Mouse (Mus musculus): ENCODE data around the gene Lamc3. TPM values are rescaled to one million over a fixed set of nuclear protein-coding genes. Genes with fewer than 3 reads are reported as not detected.
A peak's percentile ranks its signal among the peaks of the same experiment; 100 is the strongest.

Gene Lamc3
- polyA plus RNA-seq, 1 experiment = 20.7 TPM

GRCm38 (mm10) chr2:31954779-31955181 lies 67.7 kb downstream of the Lamc3 start:
- no peak for TF ChIP-seq POLR2A (IDR thresholded peaks at IDR 0.05; ENCODE audit: low read depth, low read length)
- TF ChIP-seq CTCF (conservative IDR thresholded peaks at IDR 0.05; ENCODE audit: insufficient read depth, insufficient read length, low read depth, low read length) = no peak
- H3K4me3 ChIP-seq (ENCODE audit: insufficient read depth, low read depth, low read length) = no peak overlapping the region
- peak overlapping the region; percentile 97 for H3K27ac ChIP-seq (ENCODE audit: insufficient read depth, low read depth, low read length)
- no peaks in the 10 kb centered on the region for H3K27me3 ChIP-seq (replicated peaks; ENCODE audit: control insufficient read depth, insufficient read depth, low read length)
- H3K36me3 ChIP-seq (ENCODE audit: control insufficient read depth, insufficient read depth, low read length) = no peaks in the 10 kb centered on the region
- H3K4me1 ChIP-seq (ENCODE audit: control insufficient read depth, insufficient read depth, low read length) = peaks cover 7% of the 10 kb centered on the region
- WGBS = 58% methylated on average over 9 of the region's 9 CpGs
- peak; percentile 82 for DNase-seq

GRCm38 (mm10) chr2:31955686-31956085 lies 68.6 kb downstream of the Lamc3 start:
- no peak overlapping the region for H3K4me3 ChIP-seq (ENCODE audit: insufficient read depth, low read depth, low read length)
- no peaks in the 10 kb centered on the region for H3K36me3 ChIP-seq (ENCODE audit: control insufficient read depth, insufficient read depth, low read length)
- peaks cover 14% of the 10 kb centered on the region for H3K4me1 ChIP-seq (ENCODE audit: control insufficient read depth, insufficient read depth, low read length)
- WGBS = 85% methylated on average over 5 of the region's 5 CpGs
- H3K27ac ChIP-seq (ENCODE audit: insufficient read depth, low read depth, low read length) = peak overlapping the region; percentile 75
- no peaks in the 10 kb centered on the region for H3K27me3 ChIP-seq (replicated peaks; ENCODE audit: control insufficient read depth, insufficient read depth, low read length)
- DNase-seq = no peak
- TF ChIP-seq POLR2A (IDR thresholded peaks at IDR 0.05; ENCODE audit: low read depth, low read length) (no peak), CTCF (conservative IDR thresholded peaks at IDR 0.05; ENCODE audit: insufficient read depth, insufficient read length, low read depth, low read length) (no peak)

- no peak for TF ChIP-seq CTCF (conservative IDR thresholded peaks at IDR 0.05; ENCODE audit: insufficient read depth, insufficient read length, low read depth, low read length)
- no peak for TF ChIP-seq POLR2A (IDR thresholded peaks at IDR 0.05; ENCODE audit: low read depth, low read length)
- no peaks in the 10 kb centered on the region for H3K36me3 ChIP-seq (ENCODE audit: control insufficient read depth, insufficient read depth, low read length)
- no peak overlapping the region for H3K4me3 ChIP-seq (ENCODE audit: insufficient read depth, low read depth, low read length)
- 79% methylated on average over 10 of the region's 10 CpGs for WGBS
- H3K27ac ChIP-seq (ENCODE audit: insufficient read depth, low read depth, low read length) = no peak overlapping the region
- peaks cover 28% of the 10 kb centered on the region for H3K4me1 ChIP-seq (ENCODE audit: control insufficient read depth, insufficient read depth, low read length)
- H3K27me3 ChIP-seq (replicated peaks; ENCODE audit: control insufficient read depth, insufficient read depth, low read length) = no peaks in the 10 kb centered on the region
- no peak for DNase-seq
These were observed 70.1 kb downstream of the Lamc3 start for GRCm38 (mm10) chr2:31957211-31957610.

DNA sequence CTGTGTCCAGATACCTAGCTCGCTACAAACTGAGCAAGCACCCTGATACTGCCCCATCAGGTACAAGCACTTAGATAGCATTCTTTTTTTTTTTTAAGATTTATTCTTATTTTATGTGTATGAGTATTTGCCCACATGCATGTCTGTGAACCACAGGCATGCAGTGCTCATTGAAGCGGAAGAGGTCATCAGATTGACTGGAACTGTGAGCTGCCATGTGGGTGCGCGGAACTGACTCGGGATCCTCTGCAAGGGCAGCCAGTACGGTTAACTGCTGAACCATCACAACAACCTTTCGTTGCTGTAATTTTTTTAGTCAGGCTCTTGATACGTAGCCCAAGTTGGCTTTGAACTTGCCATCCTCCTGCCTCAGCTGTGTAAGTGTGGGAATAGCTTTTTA lies 73.9 kb downstream of the Lamc3 start:
- peak; percentile 55 for DNase-seq
- H3K4me1 ChIP-seq (ENCODE audit: control insufficient read depth, insufficient read depth, low read length) = peaks cover 39% of the 10 kb centered on the region
- no peak overlapping the region for H3K4me3 ChIP-seq (ENCODE audit: insufficient read depth, low read depth, low read length)
- no peaks in the 10 kb centered on the region for H3K27me3 ChIP-seq (replicated peaks; ENCODE audit: control insufficient read depth, insufficient read depth, low read length)
- H3K27ac ChIP-seq (ENCODE audit: insufficient read depth, low read depth, low read length) = peak overlapping the region; percentile 94
- 48% methylated on average over 8 of the region's 8 CpGs for WGBS
- TF ChIP-seq POLR2A (IDR thresholded peaks at IDR 0.05; ENCODE audit: low read depth, low read length) (no peak), CTCF (conservative IDR thresholded peaks at IDR 0.05; ENCODE audit: insufficient read depth, insufficient read length, low read depth, low read length) (no peak)
- H3K36me3 ChIP-seq (ENCODE audit: control insufficient read depth, insufficient read depth, low read length) = no peaks in the 10 kb centered on the region

DNA sequence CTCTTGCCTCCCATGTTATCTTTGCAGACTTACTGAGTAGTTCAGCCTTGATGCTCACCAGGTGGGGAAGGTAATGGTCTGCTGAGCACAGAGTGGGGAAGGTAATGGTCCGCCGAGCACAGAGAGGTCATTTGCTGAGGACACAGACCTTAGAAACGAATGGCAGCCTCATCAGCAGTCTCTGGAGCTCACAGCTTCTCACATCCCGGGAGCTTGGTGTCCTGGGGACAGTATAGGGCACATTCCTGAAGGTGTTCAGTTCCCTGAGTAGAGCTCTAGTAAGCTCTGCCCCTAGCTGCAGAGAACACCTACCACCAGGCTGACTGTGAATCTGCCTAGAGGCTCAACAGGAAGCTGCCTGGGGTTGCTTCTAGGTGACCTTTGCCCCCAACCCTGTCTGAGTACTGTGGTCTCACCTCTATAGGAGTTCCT lies 74.7 kb downstream of the Lamc3 start:
- 29% methylated on average over 4 of the region's 4 CpGs for WGBS
- H3K4me1 ChIP-seq (ENCODE audit: control insufficient read depth, insufficient read depth, low read length) = peaks cover 39% of the 10 kb centered on the region

GRCm38 (mm10) chr2:31962501-31963224 lies 75.6 kb downstream of the Lamc3 start:
- Histone ChIP-seq H3K27ac (ENCODE audit: insufficient read depth, low read depth, low read length) (peak overlapping the region; percentile 94), H3K27me3 (replicated peaks; ENCODE audit: control insufficient read depth, insufficient read depth, low read length) (no peaks in the 10 kb centered on the region), H3K4me1 (ENCODE audit: control insufficient read depth, insufficient read depth, low read length) (peaks cover 39% of the 10 kb centered on the region), H3K4me3 (ENCODE audit: insufficient read depth, low read depth, low read length) (peak overlapping the region; percentile 37), H3K36me3 (ENCODE audit: control insufficient read depth, insufficient read depth, low read length) (no peaks in the 10 kb centered on the region)
- 26% methylated on average over 8 of the region's 8 CpGs for WGBS
- DNase-seq = peak; percentile 75
- TF ChIP-seq CTCF (conservative IDR thresholded peaks at IDR 0.05; ENCODE audit: insufficient read depth, insufficient read length, low read depth, low read length) = no peak; the same call in 1 of the 2 replicates

More for the DNA sequence above, 74.7 kb downstream of the Lamc3 start:
- Histone ChIP-seq H3K4me3 (ENCODE audit: insufficient read depth, low read depth, low read length) (peak overlapping the region; percentile 37), H3K27me3 (replicated peaks; ENCODE audit: control insufficient read depth, insufficient read depth, low read length) (no peaks in the 10 kb centered on the region), H3K27ac (ENCODE audit: insufficient read depth, low read depth, low read length) (peak overlapping the region; percentile 94), H3K36me3 (ENCODE audit: control insufficient read depth, insufficient read depth, low read length) (no peaks in the 10 kb centered on the region)
- DNase-seq = peak; percentile 72
- TF ChIP-seq POLR2A (IDR thresholded peaks at IDR 0.05; ENCODE audit: low read depth, low read length) = no peak
- no peak for TF ChIP-seq CTCF (conservative IDR thresholded peaks at IDR 0.05; ENCODE audit: insufficient read depth, insufficient read length, low read depth, low read length)

DNA sequence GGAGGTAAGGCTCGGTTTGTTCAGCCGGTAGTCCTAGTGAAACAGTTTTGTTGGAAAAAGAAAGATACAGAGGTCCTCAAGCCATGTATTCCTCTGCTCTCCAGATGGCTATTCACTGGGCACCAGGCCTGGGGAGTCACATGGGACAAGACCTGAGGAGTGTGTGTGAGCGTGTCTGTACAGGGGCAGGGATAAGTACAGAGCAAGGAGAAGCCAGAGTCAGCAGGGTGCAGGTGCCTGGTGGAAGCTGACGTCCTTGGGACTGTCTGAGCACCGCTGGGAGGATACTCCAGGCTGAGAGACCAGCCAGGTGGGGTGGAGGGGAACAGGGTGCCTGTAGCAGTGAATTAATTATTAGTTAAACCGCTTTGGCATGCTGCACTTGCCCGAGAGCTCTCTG lies 76.4 kb downstream of the Lamc3 start:
- H3K4me3 ChIP-seq (ENCODE audit: insufficient read depth, low read depth, low read length) = no peak overlapping the region
- DNase-seq = peak; percentile 90
- H3K4me1 ChIP-seq (ENCODE audit: control insufficient read depth, insufficient read depth, low read length) = peaks cover 39% of the 10 kb centered on the region
- H3K27ac ChIP-seq (ENCODE audit: insufficient read depth, low read depth, low read length) = peak overlapping the region; percentile 94
- 35% methylated on average over 7 of the region's 7 CpGs for WGBS
- TF ChIP-seq POLR2A (IDR thresholded peaks at IDR 0.05; ENCODE audit: low read depth, low read length) = no peak
- no peak for TF ChIP-seq CTCF (conservative IDR thresholded peaks at IDR 0.05; ENCODE audit: insufficient read depth, insufficient read length, low read depth, low read length)
- no peaks in the 10 kb centered on the region for H3K36me3 ChIP-seq (ENCODE audit: control insufficient read depth, insufficient read depth, low read length)
- H3K27me3 ChIP-seq (replicated peaks; ENCODE audit: control insufficient read depth, insufficient read depth, low read length) = no peaks in the 10 kb centered on the region
